Mouse (Mus musculus) granulocyte monocyte progenitor cell, adult 5-6 weeks (primary cell): ENCODE measurements at regions not wholly inside any gene's neighbourhood (a gene's known extent, or its start where the extent isn't known, plus 50 kb on each side); places are given as distances from the start of the nearest gene placed in this dataset.
"Not testable (repeated sequence)": the region's sequence is repeated elsewhere in the genome, so short reads cannot be mapped to it uniquely, and the experiment has no call there.

ENCODE experiments used
- ATAC-seq: replicated peaks from 2 replicates; pipeline ENCODE4 v1.8.0; 2016; ENCODE audit warnings: mild to moderate bottlenecking, moderate TSS enrichment, inconsistent platforms; ENCODE audit not compliant: poor library complexity, severe bottlenecking

GRCm38 (mm10) chr17:94866630-94867029 is 116.8 kb upstream of the Mettl4 start:
- ATAC-seq: no peak

GRCm38 (mm10) chr17:94864531-94865318 is 114.9 kb upstream of the Mettl4 start:
- ATAC-seq: peak; percentile 99

GRCm38 (mm10) chr17:94854698-94855097 is 104.9 kb upstream of the Mettl4 start:
- not testable (repeated sequence) for ATAC-seq

GRCm38 (mm10) chr17:94834446-94835117 is 84.8 kb upstream of the Mettl4 start:
- peak; percentile 90 for ATAC-seq

- not testable (repeated sequence) for ATAC-seq
Measured at GRCm38 (mm10) chr17:94834067-94834445, 84.2 kb upstream of the Mettl4 start.

- ATAC-seq: not testable (repeated sequence)
Measured at GRCm38 (mm10) chr17:94826415-94826814, 76.6 kb upstream of the Mettl4 start.

- ATAC-seq: no peak
Measured at GRCm38 (mm10) chr17:94808758-94809157, 58.9 kb upstream of the Mettl4 start.
